Mouse (Mus musculus): ENCODE results near the gene N4bp2l2. TPM values are rescaled to one million over a fixed set of nuclear protein-coding genes. Genes with fewer than 3 reads are reported as not detected.

Gene N4bp2l2
- polyA plus RNA-seq, 1 experiment from 2014 or later: 45.1 TPM

DNA sequence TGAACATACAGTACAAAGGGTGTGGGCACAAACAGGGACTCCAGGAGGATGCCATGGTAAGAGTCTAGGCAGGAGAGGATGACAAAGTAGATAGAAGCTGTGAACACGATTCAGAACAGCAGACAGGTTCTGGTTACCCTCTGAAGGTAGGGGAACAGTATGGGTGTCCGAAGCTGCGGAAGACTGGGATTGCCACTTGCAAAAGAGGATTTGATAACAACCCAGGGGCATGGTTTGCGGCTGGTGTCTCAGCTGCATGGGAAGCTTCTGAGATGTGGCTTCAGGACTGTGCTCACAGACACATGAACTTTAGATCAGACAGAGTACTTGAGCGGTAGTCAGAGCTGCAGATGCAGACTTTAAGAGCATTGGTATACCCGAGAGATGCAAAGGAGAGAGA is 101.6 kb downstream of the N4bp2l2 start:
- no peak for ATAC-seq (replicated peaks; ENCODE audit: low FRiP score, low read depth)
- no peak for TF ChIP-seq CTCF (IDR thresholded peaks at IDR 0.05; ENCODE audit: low read depth)
- no peaks in the 10 kb centered on the region for H3K9me3 ChIP-seq (replicated peaks; ENCODE audit: low read length)
- no peaks in the 10 kb centered on the region for H3K27me3 ChIP-seq (ENCODE audit: insufficient read depth, low read length)
- H3K27ac ChIP-seq: no peak overlapping the region
- H3K4me2 ChIP-seq (ENCODE audit: low read length): no peak overlapping the region
- WGBS: 94% methylated on average over 6 of the region's 6 CpGs
- H3K36me3 ChIP-seq (ENCODE audit: insufficient read depth, low read length): peaks cover 26% of the 10 kb centered on the region
- no peak overlapping the region for H3K9ac ChIP-seq (ENCODE audit: low read depth, low read length)
- no peak for DNase-seq (ENCODE audit: low spot score)
- no peak overlapping the region for H3K4me3 ChIP-seq (replicated peaks; ENCODE audit: low read depth, low read length)
- H3K4me1 ChIP-seq (replicated peaks; ENCODE audit: insufficient read depth, low read length): no peaks in the 10 kb centered on the region

DNA sequence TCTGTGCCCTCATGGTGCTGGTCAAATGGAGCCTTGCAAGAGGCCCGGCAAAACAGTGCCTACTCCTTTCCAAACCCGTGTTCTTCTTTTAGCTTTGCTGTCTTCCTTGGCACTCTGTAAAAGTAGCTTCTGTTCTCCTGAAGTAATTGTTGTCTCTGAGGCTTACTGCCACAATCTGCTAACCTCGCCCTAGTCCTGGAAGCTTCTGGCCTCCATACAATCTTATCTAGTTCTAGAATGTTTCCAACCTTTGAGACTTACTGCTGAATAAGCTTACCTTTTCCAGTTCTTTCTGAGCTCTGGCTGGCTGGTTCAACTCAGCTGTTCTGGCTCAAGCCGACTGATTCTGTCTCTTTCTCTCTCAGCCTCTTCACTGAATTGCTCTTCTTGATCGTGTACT is 104.2 kb downstream of the N4bp2l2 start:
- Histone ChIP-seq H3K9me3 (replicated peaks; ENCODE audit: low read length) (no peaks in the 10 kb centered on the region), H3K36me3 (ENCODE audit: insufficient read depth, low read length) (peaks cover 21% of the 10 kb centered on the region; the same call in 1 of the 2 replicates), H3K4me1 (replicated peaks; ENCODE audit: insufficient read depth, low read length) (no peaks in the 10 kb centered on the region), H3K27ac (no peak overlapping the region), H3K9ac (ENCODE audit: low read depth, low read length) (no peak overlapping the region), H3K4me2 (ENCODE audit: low read length) (no peak overlapping the region), H3K4me3 (replicated peaks; ENCODE audit: low read depth, low read length) (no peak overlapping the region), H3K27me3 (ENCODE audit: insufficient read depth, low read length) (no peaks in the 10 kb centered on the region)
- TF ChIP-seq CTCF (IDR thresholded peaks at IDR 0.05; ENCODE audit: low read depth): no peak
- ATAC-seq (replicated peaks; ENCODE audit: low FRiP score, low read depth) (no peak), DNase-seq (ENCODE audit: low spot score) (no peak)
- WGBS: 93% methylated on average over 5 of the region's 5 CpGs

DNA sequence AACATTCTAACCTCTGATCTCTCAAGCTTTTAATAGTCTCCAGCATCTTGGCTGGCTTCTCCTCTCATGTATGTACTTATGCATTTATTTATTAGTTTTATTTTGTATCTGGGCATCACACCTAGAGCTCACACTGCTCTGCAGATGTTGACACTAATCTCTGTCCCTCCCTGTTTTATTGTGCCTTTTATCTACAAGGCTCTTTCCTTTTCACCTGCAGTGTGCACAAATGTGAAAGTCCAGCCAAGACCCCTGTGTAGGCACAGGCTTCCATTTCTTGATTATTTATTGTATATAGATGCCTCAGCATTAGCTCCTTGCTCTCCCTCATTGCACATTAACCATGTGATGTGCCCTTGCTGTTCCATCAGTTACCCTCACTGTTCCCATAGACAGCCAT is 104.6 kb downstream of the N4bp2l2 start:
- no peak overlapping the region for H3K4me2 ChIP-seq (ENCODE audit: low read length)
- no peak for DNase-seq (ENCODE audit: low spot score)
- peaks cover 20% of the 10 kb centered on the region; the same call in 1 of the 2 replicates for H3K36me3 ChIP-seq (ENCODE audit: insufficient read depth, low read length)
- H3K9ac ChIP-seq (ENCODE audit: low read depth, low read length): no peak overlapping the region
- no peak overlapping the region for H3K27ac ChIP-seq
- H3K27me3 ChIP-seq (ENCODE audit: insufficient read depth, low read length): no peaks in the 10 kb centered on the region
- no peak for ATAC-seq (replicated peaks; ENCODE audit: low FRiP score, low read depth)
- H3K9me3 ChIP-seq (replicated peaks; ENCODE audit: low read length): no peaks in the 10 kb centered on the region
- no peak overlapping the region for H3K4me3 ChIP-seq (replicated peaks; ENCODE audit: low read depth, low read length)
- no peaks in the 10 kb centered on the region for H3K4me1 ChIP-seq (replicated peaks; ENCODE audit: insufficient read depth, low read length)
- no peak for TF ChIP-seq CTCF (IDR thresholded peaks at IDR 0.05; ENCODE audit: low read depth)

DNA sequence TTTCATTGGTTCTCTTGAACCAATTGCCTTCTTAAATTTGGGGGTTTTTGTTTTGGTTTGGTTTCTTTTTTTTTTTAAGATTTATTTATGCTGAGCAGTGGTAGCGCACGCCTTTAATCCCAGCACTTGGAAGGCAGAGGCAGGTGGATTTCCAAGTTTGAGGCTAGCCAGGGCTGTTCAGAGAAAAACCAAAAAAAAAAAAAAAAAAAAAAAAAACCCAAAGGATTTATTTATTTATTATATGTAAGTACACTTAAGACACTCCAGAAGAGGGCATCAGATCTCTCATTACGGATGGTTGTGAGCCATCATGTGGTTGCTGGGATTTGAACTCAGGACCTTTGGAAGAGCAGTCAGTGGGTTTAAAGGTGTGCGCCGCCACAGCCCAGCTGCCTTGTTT is 105.1 kb downstream of the N4bp2l2 start:
- TF ChIP-seq CTCF (IDR thresholded peaks at IDR 0.05; ENCODE audit: low read depth): no peak
- Histone ChIP-seq H3K4me1 (replicated peaks; ENCODE audit: insufficient read depth, low read length) (no peaks in the 10 kb centered on the region), H3K9me3 (replicated peaks; ENCODE audit: low read length) (no peaks in the 10 kb centered on the region), H3K4me3 (replicated peaks; ENCODE audit: low read depth, low read length) (no peak overlapping the region), H3K36me3 (ENCODE audit: insufficient read depth, low read length) (peaks cover 20% of the 10 kb centered on the region; the same call in 1 of the 2 replicates), H3K4me2 (ENCODE audit: low read length) (no peak overlapping the region), H3K27me3 (ENCODE audit: insufficient read depth, low read length) (no peaks in the 10 kb centered on the region), H3K9ac (ENCODE audit: low read depth, low read length) (no peak overlapping the region), H3K27ac (no peak overlapping the region)
- DNase-seq (ENCODE audit: low spot score) (no peak), ATAC-seq (replicated peaks; ENCODE audit: low FRiP score, low read depth) (no peak)
- 95% methylated on average over 5 of the region's 5 CpGs for WGBS

DNA sequence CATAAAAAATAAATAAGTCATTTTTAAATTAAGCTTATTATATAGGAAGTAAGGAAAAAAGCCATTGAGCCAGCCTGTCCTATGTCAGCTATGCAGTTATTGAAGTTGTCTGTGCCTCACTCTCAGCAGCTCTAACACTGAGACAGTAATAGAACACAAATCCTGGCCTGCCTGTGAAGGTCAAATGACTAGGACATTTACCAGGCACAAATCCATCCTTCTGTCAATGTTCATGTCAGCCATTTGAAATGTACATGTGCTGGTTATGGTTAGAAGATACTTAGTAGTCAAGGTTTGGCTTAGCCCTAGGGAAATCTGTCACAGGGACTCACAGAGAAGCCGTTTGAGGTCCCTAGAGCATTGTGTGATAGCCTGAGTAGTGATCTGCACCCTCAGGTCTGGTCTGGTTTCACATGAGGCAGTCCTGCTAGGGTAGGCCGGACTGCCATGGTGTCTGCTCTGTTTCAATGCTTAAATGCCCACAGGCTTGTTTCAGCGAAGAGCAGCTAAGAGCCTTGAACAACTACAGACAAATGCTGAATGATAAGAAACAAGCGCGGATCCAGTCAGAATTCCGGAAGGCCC is 106.4 kb downstream of the N4bp2l2 start:
- Histone ChIP-seq H3K9me3 (replicated peaks; ENCODE audit: low read length) (no peaks in the 10 kb centered on the region), H3K36me3 (ENCODE audit: insufficient read depth, low read length) (peaks cover 17% of the 10 kb centered on the region; the same call in 1 of the 2 replicates), H3K4me1 (replicated peaks; ENCODE audit: insufficient read depth, low read length) (no peaks in the 10 kb centered on the region), H3K27me3 (ENCODE audit: insufficient read depth, low read length) (no peaks in the 10 kb centered on the region), H3K4me3 (replicated peaks; ENCODE audit: low read depth, low read length) (no peak overlapping the region), H3K9ac (ENCODE audit: low read depth, low read length) (no peak overlapping the region), H3K27ac (no peak overlapping the region), H3K4me2 (ENCODE audit: low read length) (no peak overlapping the region)
- no peak for ATAC-seq (replicated peaks; ENCODE audit: low FRiP score, low read depth)
- no peak for DNase-seq (ENCODE audit: low spot score)
- WGBS: 93% methylated on average over 6 of the region's 6 CpGs
- no peak for TF ChIP-seq CTCF (IDR thresholded peaks at IDR 0.05; ENCODE audit: low read depth)

Other genes starting within 250 kb of the N4bp2l2 start
- gene Zar1l, start 148.0 kb downstream of the N4bp2l2 start, polyA plus RNA-seq (2015; fragmentation: Nextera tagmentation; extraction: Ambion mirVana): not detected in 2 replicates
- gene Brca2, start 143.6 kb downstream of the N4bp2l2 start, polyA plus RNA-seq (2015; fragmentation: Nextera tagmentation; extraction: Ambion mirVana): 12.7 and 13.6 TPM in 2 replicates
- gene N4bp2l1, start 69.0 kb downstream of the N4bp2l2 start, polyA plus RNA-seq (2015; fragmentation: Nextera tagmentation; extraction: Ambion mirVana): 6.9 and 8.6 TPM in 2 replicates
- gene Pds5b, start 7.6 kb upstream of the N4bp2l2 start, polyA plus RNA-seq (2015; fragmentation: Nextera tagmentation; extraction: Ambion mirVana): 20.1 and 20.7 TPM in 2 replicates

Data from kidney, postnatal 0 days (tissue).